Mouse (Mus musculus) midbrain, embryonic 11.5 days (tissue): ENCODE measurements around the gene Ubqln1. TPM values are rescaled to one million over a fixed set of nuclear protein-coding genes. Genes with fewer than 3 reads are reported as not detected.
A peak's percentile ranks its signal among the peaks of the same experiment; 100 is the strongest.

Experiments
- ATAC-seq: fragments of 200-750 bp; cut with Nextera tagmentation; 2 replicates; pipeline ENCODE4 v1.8.0; 2017; ENCODE audit warnings: moderate TSS enrichment, moderate library complexity; ENCODE audit not compliant: low FRiP score
- DNase-seq: peaks from one replicate; pipeline ENCODE4 v3.0.0; 2015; ENCODE audit warnings: low spot score; ENCODE audit errors: missing footprints
- H3K27ac ChIP-seq: fragments of 300-500 bp; sonication (generic); 2 replicates; pipeline ENCODE4 v1.5.1; 2014; ENCODE audit warnings: low read depth, low read length
- H3K27me3 ChIP-seq: fragments of 300-500 bp; sonication (generic); 2 replicates; pipeline ENCODE4 v1.6.1; 2014; ENCODE audit warnings: mild to moderate bottlenecking, low read length, moderate library complexity, mixed read lengths; ENCODE audit not compliant: control insufficient read depth, insufficient read depth
- H3K36me3 ChIP-seq: fragments of 300-500 bp; sonication (generic); 2 replicates; pipeline ENCODE4 v1.6.1; 2014; ENCODE audit warnings: mild to moderate bottlenecking, low read length, moderate library complexity, mixed read lengths; ENCODE audit not compliant: control insufficient read depth, insufficient read depth
- H3K4me1 ChIP-seq: fragments of 300-500 bp; sonication (generic); 2 replicates; pipeline ENCODE4 v1.6.1; 2014; ENCODE audit warnings: low read length; ENCODE audit not compliant: control insufficient read depth, insufficient read depth
- H3K4me2 ChIP-seq: fragments of 300-500 bp; sonication (generic); 2 replicates; pipeline ENCODE4 v1.6.1; 2014; ENCODE audit warnings: mild to moderate bottlenecking, moderate library complexity
- H3K4me3 ChIP-seq: fragments of 300-500 bp; sonication (generic); 2 replicates; pipeline ENCODE4 v1.5.1; 2014; ENCODE audit warnings: low read depth, low read length
- H3K9ac ChIP-seq: fragments of 300-500 bp; sonication (generic); 2 replicates; pipeline ENCODE4 v1.6.1; 2014; ENCODE audit warnings: low read length
- H3K9me3 ChIP-seq: fragments of 300-500 bp; sonication (generic); 2 replicates; pipeline ENCODE4 v1.6.1; 2016; ENCODE audit warnings: low read length; ENCODE audit not compliant: control insufficient read depth
- WGBS: fragments of 180-500 bp; shearing (Covaris S2); extraction: QIAGEN DNeasy Blood & Tissue Kit; methylation state at CpG from one replicate; pipeline ENCODE4 v1.1.7; 2014; 5-methylcytosine and 5-hydroxymethylcytosine counted together
- polyA plus RNA-seq: library from polyadenylated mRNA; unstranded; fragments of >200 nt; fragmentation: Nextera tagmentation; extraction: Ambion mirVana; gene quantifications from 2 replicates; pipeline ENCODE4 v1.2.1, GENCODE M21; 2014

Ubqln1 gene
- polyA plus RNA-seq, 1 experiment from 2014 or later: 155 TPM

- peak overlapping the region; percentile 70 for H3K4me2 ChIP-seq
- under 1% methylated on average over 82 of the region's 83 CpGs for WGBS
- H3K4me3 ChIP-seq: peak overlapping the region; percentile 99
- H3K27me3 ChIP-seq: no peaks in the 10 kb centered on the region
- H3K9me3 ChIP-seq: no peaks in the 10 kb centered on the region
- ATAC-seq (peak; percentile 97), DNase-seq (peak; percentile 99)
- peaks cover 19% of the 10 kb centered on the region for H3K4me1 ChIP-seq
- H3K9ac ChIP-seq: peak overlapping the region; percentile 100
- H3K36me3 ChIP-seq: no peaks in the 10 kb centered on the region
- H3K27ac ChIP-seq: peak overlapping the region; percentile 99
Measured at GRCm38 (mm10) chr13:58128768-58129671, 86.4 kb downstream of the Ubqln1 start.

- WGBS: 1% methylated on average over 53 of the region's 62 CpGs
Measured at GRCm38 (mm10) chr13:58128396-58128767, 87.1 kb downstream of the Ubqln1 start, which contains the start of gene Hnrnpa0. Gene Hnrnpa0 (minus strand): TSS chr13:58128556.

GRCm38 (mm10) chr13:58127766-58128361, 87.6 kb downstream of the Ubqln1 start:
- under 1% methylated on average over 77 of the region's 81 CpGs for WGBS
- peaks cover 21% of the 10 kb centered on the region for H3K4me1 ChIP-seq
- H3K4me2 ChIP-seq: peak overlapping the region; percentile 71
- peak overlapping the region; percentile 99 for H3K27ac ChIP-seq
- no peaks in the 10 kb centered on the region for H3K27me3 ChIP-seq
- DNase-seq (peak; percentile 96), ATAC-seq (peak; percentile 39)
- H3K4me3 ChIP-seq: peak overlapping the region; percentile 99
- no peaks in the 10 kb centered on the region for H3K36me3 ChIP-seq
- H3K9ac ChIP-seq: peak overlapping the region; percentile 100
- H3K9me3 ChIP-seq: no peaks in the 10 kb centered on the region

More at GRCm38 (mm10) chr13:58128396-58128767, 87.1 kb downstream of the Ubqln1 start, which contains the start of gene Hnrnpa0:
- Histone ChIP-seq H3K27me3 (no peaks in the 10 kb centered on the region), H3K9me3 (no peaks in the 10 kb centered on the region), H3K4me1 (peaks cover 21% of the 10 kb centered on the region), H3K9ac (peak within 1 kb of the TSS; percentile 100), H3K4me2 (peak within 1 kb of the TSS; percentile 71), H3K27ac (peak within 1 kb of the TSS; percentile 99), H3K36me3 (no peaks in the 10 kb centered on the region), H3K4me3 (peak within 1 kb of the TSS; percentile 99)
- peak; percentile 99 for DNase-seq
- ATAC-seq: peak; percentile 95

GRCm38 (mm10) chr13:58126862-58127765, 88.3 kb downstream of the Ubqln1 start:
- Histone ChIP-seq H3K9ac (peak overlapping the region; percentile 100), H3K9me3 (no peaks in the 10 kb centered on the region)
- DNase-seq: peak; percentile 89

More at GRCm38 (mm10) chr13:58126862-58127765, 88.3 kb downstream of the Ubqln1 start:
- under 1% methylated on average over 54 of the region's 92 CpGs for WGBS
- H3K27ac ChIP-seq: peak overlapping the region; percentile 99
- peaks cover 21% of the 10 kb centered on the region for H3K4me1 ChIP-seq
- H3K4me3 ChIP-seq: peak overlapping the region; percentile 99
- H3K27me3 ChIP-seq: no peaks in the 10 kb centered on the region
- no peak for ATAC-seq
- no peaks in the 10 kb centered on the region for H3K36me3 ChIP-seq
- peak overlapping the region; percentile 71 for H3K4me2 ChIP-seq

Other genes starting within 250 kb of the Ubqln1 start
- 2.6 and 3.2 TPM in 2 replicates for gene Klhl3, start 102.1 kb downstream of the Ubqln1 start, polyA plus RNA-seq
- gene Hnrnpa0, start 87.1 kb downstream of the Ubqln1 start, polyA plus RNA-seq: 60.0 and 63.3 TPM in 2 replicates
- 59.1 and 63.1 TPM in 2 replicates for gene Idnk, start 58.0 kb downstream of the Ubqln1 start, polyA plus RNA-seq
- 40.8 and 45.5 TPM in 2 replicates for gene Gkap1, start 60.0 kb upstream of the Ubqln1 start, polyA plus RNA-seq
- gene Kif27, start 143.5 kb upstream of the Ubqln1 start, polyA plus RNA-seq: 1.1 and 1.3 TPM in 2 replicates
- 31.1 and 34.9 TPM in 2 replicates for gene 2210016F16Rik, start 169.6 kb upstream of the Ubqln1 start, polyA plus RNA-seq
- 34.1 and 36.6 TPM in 2 replicates for gene Rmi1, start 186.6 kb upstream of the Ubqln1 start, polyA plus RNA-seq
- 2,649 and 2,712 TPM in 2 replicates for gene Hnrnpk, start 187.7 kb upstream of the Ubqln1 start, polyA plus RNA-seq